Mouse (Mus musculus) liver, embryonic 16.5 days (tissue): Measurements from ENCODE around the gene Lrg1. TPM values are rescaled to one million over a fixed set of nuclear protein-coding genes. Genes with fewer than 3 reads are reported as not detected.
"Not testable (repeated sequence)": the region's sequence is repeated elsewhere in the genome, so short reads cannot be mapped to it uniquely, and the experiment has no call there.

Experiments used
- ATAC-seq: fragments of 200-750 bp; cut with Nextera tagmentation; 2 replicates; pipeline ENCODE4 v1.8.0; 2017; ENCODE audit warnings: low read depth, mild to moderate bottlenecking, moderate number of reproducible peaks, moderate library complexity
- H3K27ac ChIP-seq: fragments of 300-500 bp; sonication (generic); 2 replicates; pipeline ENCODE4 v1.5.1; 2014; ENCODE audit warnings: mild to moderate bottlenecking, low read length
- H3K27me3 ChIP-seq: fragments of 300-500 bp; sonication (generic); 2 replicates; pipeline ENCODE4 v1.6.1; 2014; ENCODE audit warnings: low read depth, low read length, mixed read lengths; ENCODE audit not compliant: control insufficient read depth, insufficient read depth
- H3K36me3 ChIP-seq: fragments of 300-500 bp; sonication (generic); 2 replicates; pipeline ENCODE4 v1.6.1; 2014; ENCODE audit warnings: mild to moderate bottlenecking; ENCODE audit not compliant: control insufficient read depth, insufficient read depth
- H3K4me1 ChIP-seq: fragments of 300-500 bp; sonication (generic); 2 replicates; pipeline ENCODE4 v1.6.1; 2014; ENCODE audit warnings: low read depth, low read length, mixed read lengths; ENCODE audit not compliant: control insufficient read depth
- H3K4me2 ChIP-seq: fragments of 300-500 bp; sonication (generic); 2 replicates; pipeline ENCODE4 v1.6.1; 2014; ENCODE audit warnings: low read depth, low read length, mixed read lengths
- H3K4me3 ChIP-seq: fragments of 300-500 bp; sonication (generic); 2 replicates; pipeline ENCODE4 v1.5.1; 2014; ENCODE audit warnings: low read depth, mild to moderate bottlenecking, low read length
- H3K9ac ChIP-seq: fragments of 300-500 bp; sonication (generic); 2 replicates; pipeline ENCODE4 v1.6.1; 2014; ENCODE audit warnings: low read depth, low read length
- H3K9me3 ChIP-seq: fragments of 300-500 bp; sonication (generic); replicated peaks from 2 replicates; pipeline ENCODE4 v1.6.1; 2016; ENCODE audit warnings: low read length; ENCODE audit not compliant: control insufficient read depth
- WGBS: fragments of 180-500 bp; shearing (Covaris S2); extraction: QIAGEN DNeasy Blood & Tissue Kit; methylation state at CpG from one replicate; pipeline ENCODE4 v1.1.7; 2014; ENCODE audit not compliant: insufficient replicate concordance; 5-methylcytosine and 5-hydroxymethylcytosine counted together
- polyA plus RNA-seq: library from polyadenylated mRNA; unstranded; fragments of >200 nt; fragmentation: Nextera tagmentation; extraction: Ambion mirVana; gene quantifications from 2 replicates; pipeline ENCODE4 v1.2.1, GENCODE M21; 2015

The Lrg1 gene
- polyA plus RNA-seq, 1 experiment from 2014 or later = 6.2 TPM

- 52% methylated on average over 9 of the region's 9 CpGs for WGBS
- peak overlapping the region; percentile 42; the same call in 1 of the 2 replicates for H3K9ac ChIP-seq
Measured at GRCm38 (mm10) chr17:56078361-56078760, 43.4 kb downstream of the Lrg1 start.

GRCm38 (mm10) chr17:56077523-56077922, 44.3 kb downstream of the Lrg1 start:
- Histone ChIP-seq H3K9ac (no peak overlapping the region), H3K36me3 (no peaks in the 10 kb centered on the region), H3K27me3 (no peaks in the 10 kb centered on the region), H3K9me3 (no peaks in the 10 kb centered on the region), H3K4me3 (no peak overlapping the region), H3K4me1 (peaks cover 41% of the 10 kb centered on the region), H3K4me2 (no peak overlapping the region), H3K27ac (no peak overlapping the region)
- ATAC-seq = no peak
- WGBS = 76% methylated on average over 5 of the region's 5 CpGs

More at GRCm38 (mm10) chr17:56078361-56078760, 43.4 kb downstream of the Lrg1 start:
- not testable (repeated sequence) for H3K36me3 ChIP-seq, H3K27me3 ChIP-seq, ATAC-seq, H3K9me3 ChIP-seq
- Histone ChIP-seq H3K27ac (peak overlapping the region; percentile 71), H3K4me1 (peaks cover 41% of the 10 kb centered on the region), H3K4me2 (peak overlapping the region; percentile 64), H3K4me3 (peak overlapping the region; percentile 46)

DNA sequence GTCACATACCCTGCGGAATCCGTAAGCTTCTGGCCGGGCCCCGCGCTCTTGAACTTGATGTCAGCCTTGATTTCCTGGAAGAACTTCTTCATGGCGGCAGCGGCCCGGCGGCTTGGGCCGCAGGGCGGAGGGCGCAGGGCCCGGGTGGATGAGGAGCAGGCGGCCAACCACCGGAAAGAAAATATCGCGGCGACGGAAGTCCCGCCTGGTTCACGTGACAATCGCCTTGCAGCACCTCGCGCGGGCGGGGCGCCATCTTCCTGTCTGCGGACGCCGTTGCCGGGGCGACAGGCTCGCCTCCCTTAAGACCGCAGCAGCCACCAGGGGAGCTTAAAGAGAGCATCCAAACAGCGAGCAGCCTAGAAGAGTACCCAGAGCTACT, 47.0 kb downstream of the Lrg1 start, which contains the start of gene Ubxn6:
TSS of gene Ubxn6 (minus strand) at position 202 of the 382 bp plus-strand sequence.
- Histone ChIP-seq H3K27me3 (no peaks in the 10 kb centered on the region), H3K9me3 (no peaks in the 10 kb centered on the region), H3K9ac (peak within 1 kb of the TSS; percentile 76), H3K36me3 (peaks cover 11% of the 10 kb centered on the region), H3K4me2 (peak within 1 kb of the TSS; percentile 98), H3K4me1 (peaks cover 25% of the 10 kb centered on the region), H3K27ac (peak within 1 kb of the TSS; percentile 99), H3K4me3 (peak within 1 kb of the TSS; percentile 86)
- WGBS = 0% methylated on average over 35 of the region's 35 CpGs
- ATAC-seq = peak; percentile 17

GRCm38 (mm10) chr17:56074097-56074826, 47.5 kb downstream of the Lrg1 start:
- H3K4me2 ChIP-seq = peak overlapping the region; percentile 98
- 7% methylated on average over 22 of the region's 22 CpGs for WGBS
- H3K9me3 ChIP-seq = no peaks in the 10 kb centered on the region

DNA sequence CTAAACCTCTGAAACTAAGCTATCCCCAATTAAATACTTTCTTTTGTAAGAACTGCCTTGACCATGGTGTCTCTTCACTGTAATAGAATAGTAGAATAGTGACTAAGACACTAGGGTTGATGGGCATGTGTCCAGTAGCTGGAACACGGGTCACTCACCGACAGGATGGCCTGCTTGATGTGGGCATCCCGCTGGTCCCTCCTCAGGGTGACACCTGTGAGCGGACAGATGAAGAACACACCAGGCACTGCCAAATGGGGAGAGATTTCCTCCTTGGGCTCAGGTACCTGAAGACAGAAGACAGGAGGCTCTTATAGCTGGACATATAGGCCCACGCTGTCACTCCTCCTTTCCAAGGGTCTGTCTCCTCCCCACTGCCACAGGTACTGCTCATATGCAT, 49.6 kb downstream of the Lrg1 start:
- no peak for ATAC-seq
- Histone ChIP-seq H3K27me3 (no peaks in the 10 kb centered on the region), H3K9me3 (no peaks in the 10 kb centered on the region), H3K36me3 (peaks cover 37% of the 10 kb centered on the region), H3K9ac (no peak overlapping the region), H3K27ac (no peak overlapping the region), H3K4me3 (no peak overlapping the region), H3K4me2 (no peak overlapping the region), H3K4me1 (peaks cover 20% of the 10 kb centered on the region)
- WGBS = 77% methylated on average over 5 of the region's 5 CpGs

More at GRCm38 (mm10) chr17:56074097-56074826, 47.5 kb downstream of the Lrg1 start:
- Histone ChIP-seq H3K4me1 (peaks cover 25% of the 10 kb centered on the region), H3K27ac (peak overlapping the region; percentile 99), H3K9ac (peak overlapping the region; percentile 76), H3K36me3 (peaks cover 17% of the 10 kb centered on the region), H3K27me3 (no peaks in the 10 kb centered on the region), H3K4me3 (peak overlapping the region; percentile 86)
- ATAC-seq = peak; percentile 17

GRCm38 (mm10) chr17:56071126-56071525, 50.7 kb downstream of the Lrg1 start:
- no peak for ATAC-seq
- Histone ChIP-seq H3K27ac (no peak overlapping the region), H3K4me2 (no peak overlapping the region), H3K4me3 (no peak overlapping the region), H3K36me3 (peaks cover 45% of the 10 kb centered on the region), H3K9ac (no peak overlapping the region), H3K9me3 (no peaks in the 10 kb centered on the region), H3K27me3 (no peaks in the 10 kb centered on the region), H3K4me1 (peaks cover 20% of the 10 kb centered on the region)

Other genes starting within 250 kb of the Lrg1 start
- gene Zfp119a, start 243.1 kb downstream of the Lrg1 start, polyA plus RNA-seq = 2.8 and 2.9 TPM in 2 replicates
- gene Zfp959, start 229.9 kb downstream of the Lrg1 start, polyA plus RNA-seq = 6.1 and 7.2 TPM in 2 replicates
- 2.5 and 2.8 TPM in 2 replicates for gene Zfp119b, start 172.5 kb downstream of the Lrg1 start, polyA plus RNA-seq
- gene Ebi3, start 169.4 kb downstream of the Lrg1 start, polyA plus RNA-seq = 7.6 and 9.8 TPM in 2 replicates
- 7.2 and 7.5 TPM in 2 replicates for gene Yju2, start 162.9 kb downstream of the Lrg1 start, polyA plus RNA-seq
- 0.09 and 0.18 TPM in 2 replicates for gene Shd, start 151.5 kb downstream of the Lrg1 start, polyA plus RNA-seq
- 0.22 and 0.26 TPM in 2 replicates for gene Fsd1, start 135.5 kb downstream of the Lrg1 start, polyA plus RNA-seq
- gene Stap2, start 116.4 kb downstream of the Lrg1 start, polyA plus RNA-seq = 3.5 and 4.5 TPM in 2 replicates
- 14.9 and 16.2 TPM in 2 replicates for gene Mpnd, start 116.3 kb downstream of the Lrg1 start, polyA plus RNA-seq
- gene Sh3gl1, start 85.4 kb downstream of the Lrg1 start, polyA plus RNA-seq = 44.9 and 46.0 TPM in 2 replicates
- 14.5 TPM in 2 replicates for gene Chaf1a, start 81.6 kb downstream of the Lrg1 start, polyA plus RNA-seq
- gene Ubxn6, start 47.0 kb downstream of the Lrg1 start, polyA plus RNA-seq = 14.1 and 15.3 TPM in 2 replicates
- gene Hdgfl2, start 42.4 kb downstream of the Lrg1 start, polyA plus RNA-seq = 36.1 and 37.2 TPM in 2 replicates
- 0.05 and 0.13 TPM in 2 replicates for gene Plin4, start 12.2 kb downstream of the Lrg1 start, polyA plus RNA-seq
- gene Plin5, start 4.4 kb downstream of the Lrg1 start, polyA plus RNA-seq = 5.2 and 9.7 TPM in 2 replicates
- gene Sema6b, start 18.3 kb upstream of the Lrg1 start, polyA plus RNA-seq = 0.81 and 1.3 TPM in 2 replicates
- 3.4 and 4.1 TPM in 2 replicates for gene Tnfaip8l1, start 40.5 kb upstream of the Lrg1 start, polyA plus RNA-seq
- 56.2 and 56.4 TPM in 2 replicates for gene Mydgf, start 61.9 kb upstream of the Lrg1 start, polyA plus RNA-seq
- gene Dpp9, start 96.9 kb upstream of the Lrg1 start, polyA plus RNA-seq = 19.9 and 23.5 TPM in 2 replicates
- gene Fem1a, start 134.8 kb upstream of the Lrg1 start, polyA plus RNA-seq = 5.2 and 5.7 TPM in 2 replicates
- 3.4 and 4.2 TPM in 2 replicates for gene Ticam1, start 154.8 kb upstream of the Lrg1 start, polyA plus RNA-seq
- gene Plin3, start 170.9 kb upstream of the Lrg1 start, polyA plus RNA-seq = 35.9 and 37.6 TPM in 2 replicates
- gene Arrdc5, start 178.3 kb upstream of the Lrg1 start, polyA plus RNA-seq = not detected in 2 replicates
- gene Uhrf1, start 181.3 kb upstream of the Lrg1 start, polyA plus RNA-seq = 86.0 and 89.7 TPM in 2 replicates
- gene Kdm4b, start 204.1 kb upstream of the Lrg1 start, polyA plus RNA-seq = 6.3 and 7.0 TPM in 2 replicates